Mouse (Mus musculus) ovary, postnatal 14 days (tissue): ENCODE data around the gene Myo10.

ENCODE experiments used
- DNase-seq: peaks from one replicate; pipeline ENCODE4 v3.0.0; 2022; ENCODE audit warnings: low spot score

The Myo10 gene

GRCm38 (mm10) chr15:25803111-25803510, 180.8 kb downstream of the Myo10 start:
- DNase-seq: no peak

- peak; percentile 64 for DNase-seq
These were observed 183.2 kb downstream of the Myo10 start for GRCm38 (mm10) chr15:25805336-25806110.

GRCm38 (mm10) chr15:25806363-25806762, 184.0 kb downstream of the Myo10 start:
- no peak for DNase-seq

GRCm38 (mm10) chr15:25806878-25807277, 184.6 kb downstream of the Myo10 start:
- DNase-seq: no peak

- DNase-seq: no peak
These were observed 186.5 kb downstream of the Myo10 start for GRCm38 (mm10) chr15:25808677-25809460.

GRCm38 (mm10) chr15:25809669-25810068, 187.3 kb downstream of the Myo10 start:
- no peak for DNase-seq

- DNase-seq: no peak
These were observed 189.5 kb downstream of the Myo10 start for GRCm38 (mm10) chr15:25811834-25812250.

GRCm38 (mm10) chr15:25812479-25812878, 190.2 kb downstream of the Myo10 start:
- DNase-seq: no peak

- no peak for DNase-seq
These were observed 192.2 kb downstream of the Myo10 start for GRCm38 (mm10) chr15:25814535-25814934.

- no peak for DNase-seq
These were observed 194.9 kb downstream of the Myo10 start for GRCm38 (mm10) chr15:25817191-25817590.

GRCm38 (mm10) chr15:25821981-25822380, 199.7 kb downstream of the Myo10 start:
- DNase-seq: no peak

- no peak for DNase-seq
These were observed 200.3 kb downstream of the Myo10 start for GRCm38 (mm10) chr15:25822656-25823055.

GRCm38 (mm10) chr15:25826531-25826961, 204.2 kb downstream of the Myo10 start:
- DNase-seq: no peak

- DNase-seq: no peak
These were observed 206.1 kb downstream of the Myo10 start for GRCm38 (mm10) chr15:25828464-25828863.

GRCm38 (mm10) chr15:25830426-25830825, 208.1 kb downstream of the Myo10 start:
- no peak for DNase-seq

- DNase-seq: no peak
These were observed 212.0 kb downstream of the Myo10 start for GRCm38 (mm10) chr15:25834282-25834681.

- DNase-seq: no peak
These were observed 212.8 kb downstream of the Myo10 start for GRCm38 (mm10) chr15:25834920-25835674.

GRCm38 (mm10) chr15:25842462-25843085, 220.2 kb downstream of the Myo10 start:
- DNase-seq: no peak

GRCm38 (mm10) chr15:25843086-25843991, 221.0 kb downstream of the Myo10 start, which contains the start of gene Retreg1:
Gene Retreg1 (plus strand): TSS chr15:25843180.
- peak; percentile 49 for DNase-seq

- no peak for DNase-seq
These were observed 221.8 kb downstream of the Myo10 start for GRCm38 (mm10) chr15:25844013-25844570.
